Mouse (Mus musculus): ENCODE measurements around the gene Scn3a. TPM values are rescaled to one million over a fixed set of nuclear protein-coding genes. Genes with fewer than 3 reads are reported as not detected.

Gene Scn3a
- polyA plus RNA-seq, 1 experiment from 2014 or later = 3.6 TPM

DNA sequence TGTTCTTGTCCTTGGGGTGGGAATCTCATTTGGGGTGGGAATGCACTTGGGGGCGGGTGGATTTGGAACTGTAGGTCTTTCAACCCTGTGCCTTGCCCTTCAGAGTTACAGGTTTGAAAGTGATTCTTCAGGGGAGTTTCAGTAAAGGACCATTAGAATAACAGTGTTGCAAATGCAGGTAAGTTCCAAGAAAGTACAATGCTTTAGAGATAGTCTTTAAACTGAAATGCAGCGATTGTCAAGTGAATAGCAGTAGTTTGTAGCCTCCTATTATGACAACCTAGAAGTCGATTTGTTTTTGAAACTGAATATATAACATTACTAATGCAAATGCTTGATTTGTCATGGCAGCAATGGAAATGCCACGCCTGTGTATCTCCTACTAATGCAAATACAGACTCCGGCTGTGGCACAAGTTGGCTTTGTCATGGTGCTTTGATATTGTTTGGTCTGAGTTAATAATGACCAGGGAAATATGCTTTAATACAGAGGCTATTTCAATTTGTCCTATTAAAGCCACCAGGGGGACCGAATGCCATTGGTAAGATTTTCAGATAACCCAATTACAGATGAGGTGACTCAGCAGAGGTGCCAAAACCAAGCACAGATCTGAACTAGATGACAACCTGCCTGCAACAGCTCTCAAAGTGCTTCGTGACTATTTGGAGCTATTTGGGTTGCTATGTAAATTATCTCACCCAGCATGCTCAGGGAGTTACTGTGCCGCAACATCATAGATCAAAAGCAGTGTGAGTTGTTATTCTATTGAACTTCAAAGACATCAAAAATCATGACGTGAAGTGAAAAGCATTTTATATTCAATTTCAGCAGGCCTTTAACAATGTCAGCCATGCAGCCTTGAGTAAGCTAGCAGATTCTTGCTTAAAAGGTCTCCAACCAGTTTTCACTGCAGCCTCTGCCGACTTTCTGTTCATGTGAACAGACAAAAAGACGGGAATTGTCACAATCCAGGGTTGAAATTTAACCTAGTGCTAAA, 145.9 kb downstream of the Scn3a start:
- no peak overlapping the region for H3K4me2 ChIP-seq (replicated peaks)
- H3K27ac ChIP-seq = no peak overlapping the region
- H3K27me3 ChIP-seq (replicated peaks) = no peaks in the 10 kb centered on the region
- ATAC-seq = no peak
- no peak overlapping the region for H3K4me3 ChIP-seq (replicated peaks)
- WGBS = 61% methylated on average over 11 of the region's 11 CpGs
- no peaks in the 10 kb centered on the region for H3K9me3 ChIP-seq
- no peak overlapping the region for H3K9ac ChIP-seq
- no peaks in the 10 kb centered on the region for H3K4me1 ChIP-seq (replicated peaks)
- no peaks in the 10 kb centered on the region for H3K36me3 ChIP-seq

- WGBS = 44% methylated on average over 1 of the region's 1 CpGs
- H3K4me2 ChIP-seq (replicated peaks) = no peak overlapping the region
Observed at GRCm38 (mm10) chr2:65418608-65419007, 148.8 kb downstream of the Scn3a start.

GRCm38 (mm10) chr2:65416535-65416934, 150.9 kb downstream of the Scn3a start:
- no peak for ATAC-seq
- H3K9ac ChIP-seq = no peak overlapping the region
- no peaks in the 10 kb centered on the region for H3K9me3 ChIP-seq
- H3K4me2 ChIP-seq (replicated peaks) = no peak overlapping the region
- no peak overlapping the region for H3K27ac ChIP-seq
- H3K4me3 ChIP-seq (replicated peaks) = no peak overlapping the region
- 0 out of 2 replicates have a peak, but pooled peaks cover 4% of the 10 kb centered on the region for H3K4me1 ChIP-seq (replicated peaks)
- H3K36me3 ChIP-seq = no peaks in the 10 kb centered on the region
- H3K27me3 ChIP-seq (replicated peaks) = no peaks in the 10 kb centered on the region
- 94% methylated on average over 1 of the region's 1 CpGs for WGBS

More at GRCm38 (mm10) chr2:65418608-65419007, 148.8 kb downstream of the Scn3a start:
- H3K27me3 ChIP-seq (replicated peaks) = no peaks in the 10 kb centered on the region
- H3K4me3 ChIP-seq (replicated peaks) = no peak overlapping the region
- no peaks in the 10 kb centered on the region for H3K36me3 ChIP-seq
- H3K9ac ChIP-seq = no peak overlapping the region
- H3K9me3 ChIP-seq = no peaks in the 10 kb centered on the region
- no peak for ATAC-seq
- 0 out of 2 replicates have a peak, but pooled peaks cover 4% of the 10 kb centered on the region for H3K4me1 ChIP-seq (replicated peaks)
- no peak overlapping the region for H3K27ac ChIP-seq

- H3K9ac ChIP-seq = no peak overlapping the region
- 0 out of 2 replicates have a peak, but pooled peaks cover 4% of the 10 kb centered on the region for H3K4me1 ChIP-seq (replicated peaks)
- no peak overlapping the region for H3K27ac ChIP-seq
- H3K4me3 ChIP-seq (replicated peaks) = no peak overlapping the region
- H3K4me2 ChIP-seq (replicated peaks) = no peak overlapping the region
- no peaks in the 10 kb centered on the region for H3K36me3 ChIP-seq
- no peaks in the 10 kb centered on the region for H3K9me3 ChIP-seq
- WGBS = 7% methylated on average over 2 of the region's 2 CpGs
- H3K27me3 ChIP-seq (replicated peaks) = no peaks in the 10 kb centered on the region
- ATAC-seq = no peak
Observed at GRCm38 (mm10) chr2:65415294-65415693, 152.1 kb downstream of the Scn3a start.

GRCm38 (mm10) chr2:65414806-65415281, 152.6 kb downstream of the Scn3a start:
- no peaks in the 10 kb centered on the region for H3K27me3 ChIP-seq (replicated peaks)
- peak; percentile 50 for ATAC-seq
- 4% methylated on average over 6 of the region's 6 CpGs for WGBS
- 0 out of 2 replicates have a peak, but pooled peaks cover 4% of the 10 kb centered on the region for H3K4me1 ChIP-seq (replicated peaks)
- no peak overlapping the region for H3K9ac ChIP-seq
- H3K4me2 ChIP-seq (replicated peaks) = peak overlapping the region; percentile 65
- no peak overlapping the region for H3K27ac ChIP-seq
- H3K36me3 ChIP-seq = no peaks in the 10 kb centered on the region
- H3K4me3 ChIP-seq (replicated peaks) = no peak overlapping the region; the same call in 1 of the 2 replicates
- H3K9me3 ChIP-seq = no peaks in the 10 kb centered on the region

GRCm38 (mm10) chr2:65414237-65414636, 153.2 kb downstream of the Scn3a start:
- H3K27me3 ChIP-seq (replicated peaks) = no peaks in the 10 kb centered on the region
- H3K4me2 ChIP-seq (replicated peaks) = peak overlapping the region; percentile 65
- 0 out of 2 replicates have a peak, but pooled peaks cover 4% of the 10 kb centered on the region for H3K4me1 ChIP-seq (replicated peaks)
- under 1% methylated on average over 7 of the region's 7 CpGs for WGBS
- no peak overlapping the region for H3K9ac ChIP-seq
- H3K36me3 ChIP-seq = no peaks in the 10 kb centered on the region
- peak overlapping the region; percentile 25 for H3K4me3 ChIP-seq (replicated peaks)
- no peaks in the 10 kb centered on the region for H3K9me3 ChIP-seq
- no peak overlapping the region for H3K27ac ChIP-seq
- ATAC-seq = peak; percentile 94

- no peaks in the 10 kb centered on the region for H3K27me3 ChIP-seq (replicated peaks)
- peak overlapping the region; percentile 25 for H3K4me3 ChIP-seq (replicated peaks)
- peak; percentile 73 for ATAC-seq
- under 1% methylated on average over 3 of the region's 3 CpGs for WGBS
- H3K9ac ChIP-seq = no peak overlapping the region
- H3K36me3 ChIP-seq = no peaks in the 10 kb centered on the region
- H3K9me3 ChIP-seq = no peaks in the 10 kb centered on the region
- H3K27ac ChIP-seq = no peak overlapping the region
- H3K4me1 ChIP-seq (replicated peaks) = 0 out of 2 replicates have a peak, but pooled peaks cover 4% of the 10 kb centered on the region
- peak overlapping the region; percentile 65 for H3K4me2 ChIP-seq (replicated peaks)
Observed at GRCm38 (mm10) chr2:65413746-65414145, 153.7 kb downstream of the Scn3a start.

Other genes with a start within 250 kb of the Scn3a start
- 0.66 and 1.0 TPM in 2 replicates for gene Slc38a11, start 203.6 kb downstream of the Scn3a start, polyA plus RNA-seq (2015; fragmentation: Nextera tagmentation; extraction: Ambion mirVana)
- 2.3 and 3.0 TPM in 2 replicates for gene Scn2a, start 53.1 kb upstream of the Scn3a start, polyA plus RNA-seq (2015; fragmentation: Nextera tagmentation; extraction: Ambion mirVana)